Mouse (Mus musculus) cortical plate, adult 2 months (tissue): ENCODE results near the gene Vps37d. TPM values are rescaled to one million over a fixed set of nuclear protein-coding genes. Genes with fewer than 3 reads are reported as not detected.
"Not testable (repeated sequence)": the region's sequence is repeated elsewhere in the genome, so short reads cannot be mapped to it uniquely, and the experiment has no call there.

Experiments
- H3K27ac ChIP-seq: fragments of 200-500 bp; 2 replicates; pipeline ENCODE4 v1.5.1; 2012; ENCODE audit warnings: low read length, control low read depth, inconsistent platforms; ENCODE audit not compliant: insufficient read depth
- H3K4me1 ChIP-seq: fragments of 200-500 bp; 2 replicates; pipeline ENCODE4 v1.6.1; 2011; ENCODE audit warnings: low read length; ENCODE audit not compliant: control insufficient read depth, insufficient read depth
- H3K4me3 ChIP-seq: fragments of 200-500 bp; 2 replicates; pipeline ENCODE4 v1.5.1; 2011; ENCODE audit warnings: mild to moderate bottlenecking, low read length, control low read depth; ENCODE audit not compliant: insufficient read depth
- CTCF ChIP-seq: fragments of 200-500 bp; IDR thresholded peaks from 2 replicates; pipeline ENCODE4 v1.5.1; 2011; ENCODE audit warnings: mild to moderate bottlenecking, control low read depth, low read length; ENCODE audit not compliant: insufficient read depth; ENCODE audit errors: extremely low read depth
- POLR2A ChIP-seq: fragments of 200-500 bp; IDR thresholded peaks from 2 replicates; pipeline ENCODE4 v1.6.1; 2011; ENCODE audit warnings: mild to moderate bottlenecking, low read length, control low read depth; ENCODE audit not compliant: insufficient read depth; ENCODE audit errors: extremely low read depth
- polyA plus RNA-seq: library from polyadenylated mRNA; depleted of rRNA; stranded (reverse); fragments of >200 nt; gene quantifications from 2 replicates; pipeline ENCODE4 v1.2.3, GENCODE M21; 2012

The Vps37d gene
- polyA plus RNA-seq, 1 experiment: 26.6 TPM

GRCm38 (mm10) chr5:135075655-135076054 is 2.4 kb downstream of the Vps37d start:
- no peak overlapping the region for H3K4me3 ChIP-seq
- 0 out of 2 replicates have a peak, but pooled peaks have one; percentile 12 for TF ChIP-seq CTCF
- no peak for TF ChIP-seq POLR2A
- H3K4me1 ChIP-seq: no peaks in the 10 kb centered on the region

GRCm38 (mm10) chr5:135073349-135074150 is 4.5 kb downstream of the Vps37d start:
- H3K27ac ChIP-seq: no peak overlapping the region
- no peaks in the 10 kb centered on the region for H3K4me1 ChIP-seq
- no peak for TF ChIP-seq CTCF
- no peak for TF ChIP-seq POLR2A
- H3K4me3 ChIP-seq: no peak overlapping the region

More at GRCm38 (mm10) chr5:135075655-135076054, 2.4 kb downstream of the Vps37d start:
- H3K27ac ChIP-seq: no peak overlapping the region

GRCm38 (mm10) chr5:135072720-135073119 is 5.3 kb downstream of the Vps37d start:
- H3K4me3 ChIP-seq: no peak overlapping the region
- no peak overlapping the region for H3K27ac ChIP-seq
- no peaks in the 10 kb centered on the region for H3K4me1 ChIP-seq
- TF ChIP-seq POLR2A (no peak), CTCF (no peak)

- Histone ChIP-seq H3K27ac (no peak overlapping the region), H3K4me3 (no peak overlapping the region), H3K4me1 (no peaks in the 10 kb centered on the region)
- TF ChIP-seq CTCF (no peak), POLR2A (no peak)
These were observed 6.0 kb downstream of the Vps37d start for GRCm38 (mm10) chr5:135072061-135072460.

GRCm38 (mm10) chr5:135070448-135070847 is 7.6 kb downstream of the Vps37d start:
- Histone ChIP-seq H3K27ac (no peak overlapping the region), H3K4me3 (no peak overlapping the region), H3K4me1 (peaks cover 6% of the 10 kb centered on the region)
- TF ChIP-seq CTCF: no peak

- TF ChIP-seq POLR2A (no peak), CTCF (no peak)
- Histone ChIP-seq H3K4me3 (no peak overlapping the region), H3K4me1 (peaks cover 6% of the 10 kb centered on the region), H3K27ac (no peak overlapping the region)
These were observed 12.1 kb downstream of the Vps37d start for GRCm38 (mm10) chr5:135066008-135066407.

- Histone ChIP-seq H3K27ac (peak within 1 kb of the TSS; percentile 81), H3K4me3 (peak within 1 kb of the TSS; percentile 97)
- H3K4me1 ChIP-seq: not testable (repeated sequence)
These were observed 13.1 kb downstream of the Vps37d start, which contains the start of gene Bud23 for GRCm38 (mm10) chr5:135064909-135065446. Bud23 (minus strand) TSS chr5:135064959.

GRCm38 (mm10) chr5:135064382-135064766 is 13.7 kb downstream of the Vps37d start:
- peak overlapping the region; percentile 81 for H3K27ac ChIP-seq
- no peak for TF ChIP-seq POLR2A
- no peak for TF ChIP-seq CTCF

GRCm38 (mm10) chr5:135063629-135064381 is 14.3 kb downstream of the Vps37d start, which contains the start of gene Dnajc30:
Dnajc30 (plus strand) TSS chr5:135064202.
- Histone ChIP-seq H3K27ac (peak within 1 kb of the TSS; percentile 81), H3K4me3 (peak within 1 kb of the TSS; percentile 97), H3K4me1 (peaks cover 6% of the 10 kb centered on the region)
- peak; percentile 78 for TF ChIP-seq POLR2A
- no peak for TF ChIP-seq CTCF

More at GRCm38 (mm10) chr5:135064382-135064766, 13.7 kb downstream of the Vps37d start:
- Histone ChIP-seq H3K4me3 (peak overlapping the region; percentile 97), H3K4me1 (peaks cover 6% of the 10 kb centered on the region)
